Mouse (Mus musculus) mouse embryonic stem cell (cell line): ENCODE results near the gene Ndufs1.
"Not testable (repeated sequence)": the region's sequence is repeated elsewhere in the genome, so short reads cannot be mapped to it uniquely, and the experiment has no call there.

Experiments
- in situ Hi-C, 2 experiments: fragments of 300-500 bp; cut with MboI; formaldehyde crosslinking; loops; 1 replicate in 1 of 2; 3 replicates in 1 of 2; pipeline ENCODE4 v1.14.3; 2019 to 2020; ENCODE audit warnings: low sequenced_read_pairs in 2 of 2, low pct_unique_long_range_greater_than_20kb in 1 of 2, mixed read lengths in 1 of 2; ENCODE audit not compliant: unreplicated experiment in 1 of 2

The Ndufs1 gene

GRCm38 (mm10) chr1:63190851-63191250, 14.2 kb upstream of the Ndufs1 start:
- in situ Hi-C loops = no loop called here

DNA sequence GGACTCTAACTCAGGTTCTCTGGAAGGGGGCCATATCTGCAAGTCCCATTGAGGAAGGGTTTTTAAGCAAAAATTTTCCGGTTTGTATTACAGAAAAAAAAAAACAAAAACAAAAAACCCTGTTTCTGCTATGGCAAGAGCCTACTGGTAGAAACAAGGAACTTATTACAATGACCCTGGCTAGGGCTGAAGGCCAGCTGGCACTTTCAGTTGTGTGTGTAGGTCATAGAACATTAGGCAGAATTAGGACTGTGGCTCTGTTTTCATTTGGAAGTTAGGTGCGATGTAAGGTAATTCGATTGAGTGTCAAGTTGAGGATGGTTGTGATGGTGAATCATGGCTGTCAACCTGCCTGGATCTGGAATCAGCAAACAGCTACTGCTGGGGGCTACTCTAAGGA, 11.9 kb upstream of the Ndufs1 start:
- in situ Hi-C loops = no loop called here

DNA sequence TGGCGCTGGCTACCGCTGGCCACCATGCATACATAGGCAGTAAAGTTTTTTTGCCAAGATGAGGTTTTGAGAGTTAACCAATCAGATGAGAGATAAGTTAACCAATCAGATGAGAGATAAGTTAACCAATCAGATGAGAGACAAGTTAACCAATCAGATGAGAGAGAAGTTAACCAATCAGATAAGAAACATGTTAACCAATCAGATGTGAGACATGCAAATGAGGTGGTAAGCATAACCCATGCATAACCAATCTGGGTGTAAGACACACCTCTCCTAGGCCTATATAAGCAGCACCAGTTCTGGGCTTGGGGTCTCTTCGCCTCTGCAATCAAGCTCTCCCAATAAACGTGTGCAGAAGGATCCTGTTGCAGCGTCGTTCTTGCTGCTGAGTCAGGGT, 8.8 kb upstream of the Ndufs1 start:
- in situ Hi-C loops = not testable (repeated sequence)

DNA sequence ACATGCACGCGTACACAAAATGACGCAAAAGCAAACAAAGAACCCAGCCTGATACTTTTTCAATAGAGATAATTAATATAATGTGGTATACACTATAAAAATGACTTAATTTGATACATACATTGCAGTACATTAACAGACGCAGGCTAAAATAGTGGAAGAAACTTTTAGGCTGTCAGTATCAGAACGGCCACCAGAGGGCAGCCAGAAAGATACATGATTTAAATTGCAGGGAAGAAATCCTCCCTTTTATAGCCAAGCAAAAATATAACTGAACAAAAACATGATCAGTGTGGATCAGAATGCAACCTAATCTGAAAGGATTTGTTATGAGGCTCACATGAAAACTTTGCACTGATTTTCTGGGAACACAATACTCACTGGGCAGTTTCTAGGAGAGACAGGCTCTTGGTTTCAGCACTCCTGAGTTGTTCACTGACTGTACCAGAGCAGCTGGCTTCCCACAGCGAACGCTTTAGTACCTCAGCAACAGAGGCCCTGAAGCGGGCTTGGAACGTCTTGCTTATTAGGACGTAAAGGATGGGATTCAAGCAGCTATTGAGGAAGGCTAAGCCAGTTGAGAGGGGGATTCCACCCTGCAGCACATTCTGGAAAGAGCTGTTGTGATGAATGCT, 6.1 kb upstream of the Ndufs1 start:
- in situ Hi-C loops = loop anchor here (5.0 kb wide), 1 partner anchor 35 kb away; no protein-coding TSS in a partner anchor

GRCm38 (mm10) chr1:63182212-63182611, 5.6 kb upstream of the Ndufs1 start:
- in situ Hi-C loops = loop anchor here (5.0 kb wide), 1 partner anchor 35 kb away; no protein-coding TSS in a partner anchor

- in situ Hi-C loops = loop anchor here (5.0 kb wide), 1 partner anchor 36 kb away; no protein-coding TSS in a partner anchor
Observed at GRCm38 (mm10) chr1:63181480-63181879, 4.8 kb upstream of the Ndufs1 start.

DNA sequence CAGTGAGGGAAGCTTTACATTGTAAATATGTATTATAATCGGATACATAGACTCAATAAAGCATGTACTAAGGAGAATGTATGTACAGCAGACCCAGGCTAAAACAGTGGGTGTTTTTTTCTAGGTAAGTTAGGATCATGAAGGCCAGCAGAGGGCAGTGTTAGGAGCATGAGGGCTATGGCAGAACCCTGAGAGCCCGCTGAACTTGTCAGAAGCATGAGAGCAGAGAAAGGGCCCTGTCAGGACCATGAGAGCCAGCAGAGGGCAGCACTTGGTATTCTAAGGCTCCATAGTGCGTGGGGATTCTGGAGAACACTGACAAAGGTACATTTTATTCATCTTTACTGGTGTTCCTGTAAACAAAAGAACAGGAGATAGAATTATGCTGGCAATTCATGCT, 4.4 kb upstream of the Ndufs1 start:
- in situ Hi-C loops = loop anchor here (5.0 kb wide), 1 partner anchor 36 kb away; no protein-coding TSS in a partner anchor

GRCm38 (mm10) chr1:63180575-63180974, 3.9 kb upstream of the Ndufs1 start:
- in situ Hi-C loops = loop anchor here (5.0 kb wide), 1 partner anchor 37 kb away; no protein-coding TSS in a partner anchor

GRCm38 (mm10) chr1:63180122-63180521, 3.5 kb upstream of the Ndufs1 start:
- in situ Hi-C loops = loop anchor here (5.0 kb wide), 1 partner anchor 37 kb away; no protein-coding TSS in a partner anchor

GRCm38 (mm10) chr1:63178308-63178707, 1.7 kb upstream of the Ndufs1 start:
- in situ Hi-C loops = no loop called here

- in situ Hi-C loops = no loop called here
Observed at GRCm38 (mm10) chr1:63176259-63176603, 402 bp downstream of the Ndufs1 start.

GRCm38 (mm10) chr1:63175853-63176252, 780 bp downstream of the Ndufs1 start:
- in situ Hi-C loops = no loop called here

GRCm38 (mm10) chr1:63168638-63169037, 8.0 kb downstream of the Ndufs1 start:
- in situ Hi-C loops = no loop called here

GRCm38 (mm10) chr1:63140231-63140630, 36.4 kb downstream of the Ndufs1 start:
- in situ Hi-C loops = loop anchor here in 1 of 2 experiments (25.0 kb wide), 1 partner anchor 378 kb away; no protein-coding TSS in a partner anchor

DNA sequence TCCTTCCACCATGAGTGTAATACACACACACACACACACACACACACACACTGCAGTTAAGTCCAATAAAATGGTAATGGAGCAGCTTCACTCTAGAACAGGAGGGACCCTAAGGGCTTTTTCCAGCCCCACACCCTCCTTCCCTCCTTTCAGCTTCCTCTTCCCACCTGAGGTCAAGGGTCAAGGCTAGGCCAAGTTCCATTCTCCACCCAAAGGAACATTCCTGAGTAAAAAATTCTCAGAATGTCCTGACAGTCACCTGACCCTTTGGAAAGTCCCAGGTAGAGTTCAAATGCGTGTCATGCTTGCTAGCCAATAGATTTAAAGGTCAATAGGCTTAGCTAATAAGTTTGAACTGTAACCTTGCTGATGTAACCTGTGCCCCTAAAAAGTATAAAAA, 38.0 kb downstream of the Ndufs1 start:
- in situ Hi-C loops = loop anchor here in 1 of 2 experiments (25.0 kb wide), 1 partner anchor 376 kb away; no protein-coding TSS in a partner anchor

GRCm38 (mm10) chr1:63137971-63138370, 38.7 kb downstream of the Ndufs1 start:
- in situ Hi-C loops = loop anchor here in 1 of 2 experiments (25.0 kb wide), 1 partner anchor 376 kb away; no protein-coding TSS in a partner anchor

DNA sequence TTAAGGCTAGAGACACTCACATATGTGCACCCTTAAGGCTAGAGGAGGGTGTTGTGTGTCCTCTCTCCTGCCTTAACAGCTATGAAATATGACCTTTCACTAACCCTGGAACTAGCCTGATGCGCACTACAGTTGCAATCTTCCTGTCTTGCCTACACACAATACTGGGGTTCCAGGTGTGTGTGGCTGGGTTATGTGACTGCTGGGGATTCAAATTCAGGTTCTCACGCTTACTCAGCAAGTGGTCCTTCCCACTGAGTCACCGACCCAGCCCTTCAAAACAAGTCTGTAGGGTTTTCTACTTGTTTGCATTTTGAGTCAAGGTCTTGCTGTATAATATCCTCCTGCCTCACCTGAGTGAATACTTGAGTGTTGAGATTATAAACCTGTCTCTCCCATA, 42.1 kb downstream of the Ndufs1 start:
- in situ Hi-C loops = loop anchor here in 1 of 2 experiments (25.0 kb wide), 1 partner anchor 372 kb away; no protein-coding TSS in a partner anchor

GRCm38 (mm10) chr1:63131766-63132165, 44.9 kb downstream of the Ndufs1 start:
- in situ Hi-C loops = loop anchor here in 1 of 2 experiments (25.0 kb wide), 1 partner anchor 369 kb away; no protein-coding TSS in a partner anchor

DNA sequence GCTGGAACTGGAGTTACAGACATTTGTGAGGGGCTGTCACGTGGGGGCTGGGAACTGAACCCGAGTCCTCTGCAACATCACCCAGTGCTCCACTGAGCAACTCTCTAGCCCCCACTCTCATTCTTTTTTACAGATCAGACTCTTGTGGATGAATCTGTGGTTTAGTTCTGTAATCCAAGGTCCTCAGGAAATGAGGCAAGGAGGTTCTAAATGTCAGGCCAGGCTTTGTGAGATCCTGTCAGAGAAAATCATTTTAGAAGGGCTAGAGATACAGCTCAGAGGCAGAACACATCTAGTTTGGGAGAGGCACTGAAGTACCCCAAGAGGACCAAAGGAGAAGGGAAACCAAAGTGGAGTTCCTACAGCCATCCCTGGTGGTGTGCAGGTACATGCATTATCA, 45.8 kb downstream of the Ndufs1 start:
- in situ Hi-C loops = loop anchor here in 1 of 2 experiments (25.0 kb wide), 1 partner anchor 369 kb away; no protein-coding TSS in a partner anchor
